17 mouse cellular contexts compared by ENCODE assay signal in genomic region chr12:53407776-53408175, GRCm38 (mm10).
DNase-seq lines count a peak whose midpoint lies in the region; ATAC-seq and TF ChIP-seq lines count a peak whose summit lies in the region.
"Had no signal": no experiment of that assay in that cellular context is flagged by ENCODE, and none has a peak within 500 bp of the region (broad histone marks: within the 10 kb centered on the region; RNA-seq: fewer than 3 reads in every experiment).

No protein-coding gene starts in this region.

- H3K36me3 ChIP-seq in kidney, postnatal 0 days (ENCODE audit: insufficient read depth, low read length) = no peaks in the 10 kb centered on the region
- H3K36me3 ChIP-seq: G1E; hindbrain, embryonic 15.5 days had no signal

- H3K4me3 ChIP-seq in kidney, postnatal 0 days (replicated peaks; ENCODE audit: low read depth, low read length) = no peak overlapping the region
- H3K4me3 ChIP-seq: erythroblast, embryonic 14.5 days; hindbrain, embryonic 15.5 days; megakaryocyte, embryonic 14.5 days; myocyte had no signal

- no peak for ATAC-seq in kidney, postnatal 0 days (replicated peaks; ENCODE audit: low FRiP score, low read depth)

- TF ChIP-seq CTCF in kidney, postnatal 0 days (IDR thresholded peaks at IDR 0.05; ENCODE audit: low read depth) = no peak

- no peak overlapping the region for H3K27ac ChIP-seq in kidney, postnatal 0 days
- H3K27ac ChIP-seq: hindbrain, embryonic 15.5 days had no signal

- no peaks in the 10 kb centered on the region for H3K9me3 ChIP-seq in kidney, postnatal 0 days (replicated peaks; ENCODE audit: low read length)
- H3K9me3 ChIP-seq: hindbrain, embryonic 15.5 days; megakaryocyte, embryonic 14.5 days had no signal

- no peak overlapping the region for H3K9ac ChIP-seq in kidney, postnatal 0 days (ENCODE audit: low read depth, low read length)
- H3K9ac ChIP-seq: hindbrain, embryonic 15.5 days had no signal

- H3K27me3 ChIP-seq in kidney, postnatal 0 days (ENCODE audit: insufficient read depth, low read length) = no peaks in the 10 kb centered on the region
- H3K27me3 ChIP-seq: hindbrain, embryonic 15.5 days; megakaryocyte, embryonic 14.5 days had no signal

- 22% methylated on average over 3 of the region's 3 CpGs for WGBS in kidney, postnatal 0 days

- H3K4me2 ChIP-seq in kidney, postnatal 0 days (ENCODE audit: low read length) = no peak overlapping the region
- H3K4me2 ChIP-seq: hindbrain, embryonic 15.5 days had no signal

- no peaks in the 10 kb centered on the region; the same call in 1 of the 2 replicates for H3K4me1 ChIP-seq in kidney, postnatal 0 days (replicated peaks; ENCODE audit: insufficient read depth, low read length)
- H3K4me1 ChIP-seq: megakaryocyte, embryonic 14.5 days had no signal

- peak; percentile 71 for DNase-seq in kidney, postnatal 0 days (ENCODE audit: low spot score)
- DNase-seq in kidney, adult 11 months = no peak
- DNase-seq in right cerebral cortex, adult 18-20 months = peak; percentile 32
- DNase-seq in right cerebral cortex, postnatal 14 days = no peak
- DNase-seq in layer of hippocampus, postnatal 36 days = peak; percentile 16 to 18
- peak; percentile 58 for DNase-seq in telencephalon, adult 2 months (ENCODE audit: low read depth, low spot score)
- no peak for DNase-seq in cerebellum, postnatal 10 days
- no peak for DNase-seq in kidney, adult 18-20 months
- DNase-seq: adrenal gland, postnatal 25 days; cerebellum, postnatal 36 days; heart, adult 18-20 months; heart, postnatal 10 days had no signal

Comparison
In these comparisons a context has a peak if more than half of its experiments do, and no peak if none do; other contexts are left out.
1. DNase-seq: peak in kidney, postnatal 0 days (single experiment), right cerebral cortex, adult 18-20 months (single experiment), layer of hippocampus, postnatal 36 days (2 of 2) and telencephalon, adult 2 months (single experiment); none in kidney, adult 11 months (single experiment), right cerebral cortex, postnatal 14 days (single experiment), cerebellum, postnatal 10 days (0 of 2) and kidney, adult 18-20 months (single experiment).